Mouse (Mus musculus) spleen, postnatal 36 days (tissue): ENCODE measurements around the gene Ddx3x.
"Not testable (repeated sequence)": the region's sequence is repeated elsewhere in the genome, so short reads cannot be mapped to it uniquely, and the experiment has no call there.

Source experiments
- DNase-seq, 2 experiments: peaks; one replicate each; pipeline ENCODE4 v3.0.0; 2022; ENCODE audit warnings: low spot score in 2 of 2, mixed read lengths in 1 of 2

Gene Ddx3x

GRCm38 (mm10) chrX:13280409-13281328 lies at the start of gene Ddx3x:
TSS of gene Ddx3x (plus strand) at chrX:13280970.
- DNase-seq: peak; percentile 87

DNA sequence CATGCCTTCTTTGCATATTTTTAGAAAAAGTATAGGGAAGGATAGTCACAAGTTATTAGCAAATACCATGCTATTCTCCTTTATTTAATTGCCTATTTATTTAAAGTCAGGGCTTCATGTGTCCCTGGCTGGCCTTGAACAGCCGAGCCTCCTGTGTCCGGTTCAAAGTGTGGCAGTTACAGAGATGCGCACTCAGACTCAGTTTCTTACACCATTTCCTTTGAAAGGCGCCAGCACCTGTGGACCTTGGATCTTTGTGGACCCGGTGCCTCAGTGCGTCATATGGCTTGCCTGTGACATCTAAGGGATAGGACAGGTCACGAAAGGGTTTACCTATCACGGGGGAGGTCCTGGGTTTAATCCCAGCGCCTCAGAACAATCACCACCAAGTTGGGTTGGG lies 49.5 kb upstream of the Ddx3x start:
- DNase-seq: no peak

DNA sequence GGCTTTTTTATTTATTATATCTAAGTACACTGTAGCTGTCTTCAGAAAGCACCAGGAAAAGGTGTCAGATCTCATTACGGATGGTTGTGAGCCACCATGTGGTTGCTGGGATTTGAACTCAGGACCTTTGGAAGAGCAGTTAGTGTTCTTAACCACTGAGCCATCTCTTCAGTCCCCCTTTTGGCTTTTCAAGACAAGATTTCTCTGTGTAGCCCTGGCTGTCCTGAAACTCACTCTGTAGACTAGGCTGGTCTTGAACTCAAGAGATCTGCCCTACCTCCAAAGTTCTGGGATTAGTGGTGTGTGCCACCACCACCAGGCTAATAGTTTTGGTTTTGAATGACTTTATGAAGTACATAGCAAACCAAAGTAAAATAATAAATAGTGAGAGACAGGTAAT lies 47.9 kb upstream of the Ddx3x start:
- DNase-seq: not testable (repeated sequence)

- no peak for DNase-seq
Measured at GRCm38 (mm10) chrX:13233631-13234030, 47.1 kb upstream of the Ddx3x start.

GRCm38 (mm10) chrX:13234709-13235108 lies 46.1 kb upstream of the Ddx3x start:
- DNase-seq: no peak

- no peak for DNase-seq
Measured at GRCm38 (mm10) chrX:13236100-13236568, 44.6 kb upstream of the Ddx3x start.

GRCm38 (mm10) chrX:13239455-13239854 lies 41.3 kb upstream of the Ddx3x start:
- no peak for DNase-seq

GRCm38 (mm10) chrX:13240646-13241425 lies 39.9 kb upstream of the Ddx3x start:
- DNase-seq: peak; percentile 2 to 29

- peak; percentile 5 to 15 for DNase-seq
Measured at GRCm38 (mm10) chrX:13241426-13242319, 39.1 kb upstream of the Ddx3x start.

- peak; percentile 72 to 76 for DNase-seq
Measured at GRCm38 (mm10) chrX:13242320-13243096, 38.3 kb upstream of the Ddx3x start.

GRCm38 (mm10) chrX:13243133-13244123 lies 37.3 kb upstream of the Ddx3x start:
- DNase-seq: peak; percentile 6 to 16

- DNase-seq: no peak
Measured at GRCm38 (mm10) chrX:13244588-13244987, 36.2 kb upstream of the Ddx3x start.

DNA sequence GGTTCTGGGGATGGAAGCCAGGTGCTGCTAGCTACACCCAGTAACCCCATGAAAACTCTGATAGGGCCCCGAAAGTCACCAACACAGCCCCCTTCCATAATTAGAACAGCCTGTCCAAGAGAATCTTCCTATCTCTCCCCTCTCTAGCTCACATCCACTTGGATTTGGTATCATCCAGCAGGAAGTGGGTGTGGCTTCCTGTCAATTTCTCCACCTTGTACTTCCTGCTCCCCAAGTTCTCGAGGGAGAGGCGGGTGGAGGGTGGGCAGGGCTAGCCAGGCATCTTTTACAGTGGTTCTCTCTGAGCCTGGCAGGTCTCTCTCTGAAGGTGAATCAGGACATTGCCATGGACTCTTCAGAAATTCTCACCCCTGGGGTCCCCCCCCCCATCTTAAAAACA lies 35.7 kb upstream of the Ddx3x start:
- DNase-seq: no peak

GRCm38 (mm10) chrX:13251683-13252082 lies 29.1 kb upstream of the Ddx3x start:
- no peak for DNase-seq

GRCm38 (mm10) chrX:13254273-13254672 lies 26.5 kb upstream of the Ddx3x start:
- DNase-seq: no peak

DNA sequence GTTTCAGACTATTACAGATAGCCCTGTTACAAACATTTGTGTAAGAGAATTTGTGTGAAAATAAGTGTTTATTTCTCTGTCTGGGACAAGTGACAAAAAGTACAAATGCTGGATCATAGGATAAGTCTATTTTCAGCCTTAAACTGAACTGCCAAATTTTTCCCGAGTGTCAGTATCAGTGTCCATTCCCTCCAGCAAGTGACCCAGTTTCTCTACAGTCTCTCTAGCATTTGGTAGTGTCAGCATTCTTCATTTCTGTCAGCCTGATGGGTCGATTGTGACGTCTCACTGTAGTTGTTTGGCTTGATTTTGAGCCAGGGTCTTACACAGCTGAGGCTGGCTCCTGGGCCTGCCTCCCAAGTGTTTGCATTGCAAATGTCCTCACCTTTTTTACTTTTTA lies 17.4 kb upstream of the Ddx3x start:
- no peak for DNase-seq

- no peak for DNase-seq
Measured at GRCm38 (mm10) chrX:13275519-13276137, 5.1 kb upstream of the Ddx3x start.

GRCm38 (mm10) chrX:13278996-13279395 lies 1.8 kb upstream of the Ddx3x start:
- no peak for DNase-seq

DNA sequence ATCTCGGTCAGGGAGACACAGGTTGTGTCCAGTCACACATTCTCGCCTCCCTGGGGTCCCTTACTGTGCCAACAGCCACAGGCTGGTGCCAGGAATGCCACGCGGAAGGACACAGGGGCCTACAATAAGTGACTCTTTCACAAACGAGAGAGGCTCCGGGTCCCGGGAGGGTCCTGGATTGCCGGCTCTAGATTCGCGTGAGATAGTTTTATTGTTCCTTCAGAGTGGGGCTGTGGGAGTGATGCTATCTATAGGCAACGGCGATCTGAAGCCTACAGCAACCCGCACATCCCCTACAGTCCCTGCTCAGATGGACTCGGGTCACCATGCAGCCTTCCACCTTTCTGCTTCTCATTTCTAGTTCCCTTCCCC lies 747 bp upstream of the Ddx3x start:
- DNase-seq: peak in 1 of 2 experiments; percentile 1
